Comparison of ENCODE assay signal across 8 mouse cellular contexts in genomic region chr14:26669292-26670073, GRCm38 (mm10). TPM values are rescaled to one million over a fixed set of nuclear protein-coding genes. Genes with fewer than 3 reads are reported as not detected.
DNase-seq lines count a peak whose midpoint lies in the region; ATAC-seq and TF ChIP-seq lines count a peak whose summit lies in the region.

TSS of gene Pde12 (minus strand) at chr14:26669883.

- peak; percentile 91 for DNase-seq in MN1 (ENCODE audit: low spot score)
- peak; percentile 91 for DNase-seq in cerebellum, adult 9-10 months
- peak; percentile 91 for DNase-seq in hindbrain, embryonic 10.5 days (ENCODE audit: low spot score)
- DNase-seq in layer of hippocampus, adult 9-11 months = peak; percentile 91
- DNase-seq in lung, postnatal 0 days (ENCODE audit: low spot score) = peak; percentile 98
- DNase-seq in ovary, postnatal 14 days (ENCODE audit: low spot score) = peak; percentile 78
- DNase-seq in thymus, postnatal 14 days = peak; percentile 86

- peak within 1 kb of the TSS; percentile 95 for H3K4me2 ChIP-seq in lung, postnatal 0 days (replicated peaks; ENCODE audit: low read depth, low read length)

- peaks cover 33% of the 10 kb centered on the region for H3K4me1 ChIP-seq in hindbrain, embryonic 10.5 days (replicated peaks)
- no peaks in the 10 kb centered on the region; the same call in 1 of the 2 replicates for H3K4me1 ChIP-seq in lung, postnatal 0 days (ENCODE audit: insufficient read depth, low read depth, low read length)

- peak within 1 kb of the TSS; percentile 82 for H3K9ac ChIP-seq in lung, postnatal 0 days (replicated peaks; ENCODE audit: low read depth)

- TF ChIP-seq EP300 in lung, postnatal 0 days (IDR thresholded peaks at IDR 0.05) = peak; percentile 79

- WGBS in hindbrain, embryonic 10.5 days = under 1% methylated on average over 70 of the region's 70 CpGs
- 1% methylated on average over 70 of the region's 70 CpGs for WGBS in lung, postnatal 0 days

- TF ChIP-seq CTCF in lung, postnatal 0 days (IDR thresholded peaks at IDR 0.05) = no peak

- peak; percentile 94 for ATAC-seq in frontal cortex, adult (ENCODE audit: low TSS enrichment)
- peak; percentile 95 for ATAC-seq in lung, postnatal 0 days

- H3K27ac ChIP-seq in hindbrain, embryonic 10.5 days = peak within 1 kb of the TSS; percentile 97
- peak within 1 kb of the TSS; percentile 87 for H3K27ac ChIP-seq in lung, postnatal 0 days (ENCODE audit: low read length)

- H3K4me3 ChIP-seq in hindbrain, embryonic 10.5 days = peak within 1 kb of the TSS; percentile 99
- H3K4me3 ChIP-seq in lung, postnatal 0 days (ENCODE audit: low read depth, low read length) = peak within 1 kb of the TSS; percentile 94

- H3K9me3 ChIP-seq in hindbrain, embryonic 10.5 days = no peaks in the 10 kb centered on the region
- no peaks in the 10 kb centered on the region for H3K9me3 ChIP-seq in lung, postnatal 0 days (ENCODE audit: low read length)

- H3K36me3 ChIP-seq in hindbrain, embryonic 10.5 days = peaks cover 22% of the 10 kb centered on the region
- peaks cover 3% of the 10 kb centered on the region; the same call in 1 of the 2 replicates for H3K36me3 ChIP-seq in lung, postnatal 0 days (ENCODE audit: insufficient read depth, low read length)

- no peaks in the 10 kb centered on the region for H3K27me3 ChIP-seq in hindbrain, embryonic 10.5 days (ENCODE audit: insufficient read depth, poor library complexity, severe bottlenecking)
- H3K27me3 ChIP-seq in lung, postnatal 0 days (replicated peaks; ENCODE audit: insufficient read depth, low read length) = no peaks in the 10 kb centered on the region

RNA-seq across cellular contexts. Expression of gene Pde12, which starts in this region (rescaled TPM):
- 11.5 and 12.0 TPM in 2 replicates for polyA plus RNA-seq in hindbrain, embryonic 10.5 days (2016; fragmentation: Nextera tagmentation; extraction: Ambion mirVana)
- 5.4 and 5.5 TPM in 2 replicates for polyA plus RNA-seq in lung, postnatal 0 days (2015; fragmentation: Nextera tagmentation; extraction: Ambion mirVana)

Comparison
In these comparisons a context has a peak if more than half of its experiments do, and no peak if none do; other contexts are left out.
1. Peak in every context shown above with its lines: DNase-seq, ATAC-seq, H3K4me3 ChIP-seq and H3K27ac ChIP-seq.